Mouse (Mus musculus) neural tube, embryonic 13.5 days (tissue): ENCODE measurements at regions not wholly inside any gene's neighbourhood (a gene's known extent, or its start where the extent isn't known, plus 50 kb on each side); places are given as distances from the start of the nearest gene placed in this dataset.

Experiments
- ATAC-seq: fragments of 200-750 bp; cut with Nextera tagmentation; 2 replicates; pipeline ENCODE4 v1.8.0; 2017; ENCODE audit warnings: low read depth, mild to moderate bottlenecking, moderate TSS enrichment, moderate library complexity
- H3K27ac ChIP-seq: fragments of 300-500 bp; sonication (generic); replicated peaks from 2 replicates; pipeline ENCODE4 v1.5.1; 2015; ENCODE audit warnings: moderate library complexity, mild to moderate bottlenecking, inconsistent platforms
- H3K27me3 ChIP-seq: fragments of 300-500 bp; sonication (generic); 2 replicates; pipeline ENCODE4 v1.6.1; 2015; ENCODE audit warnings: mild to moderate bottlenecking, inconsistent platforms
- H3K36me3 ChIP-seq: fragments of 300-500 bp; sonication (generic); 2 replicates; pipeline ENCODE4 v1.6.1; 2015; ENCODE audit warnings: mild to moderate bottlenecking, inconsistent platforms
- H3K4me1 ChIP-seq: fragments of 300-500 bp; sonication (generic); replicated peaks from 2 replicates; pipeline ENCODE4 v1.6.1; 2015; ENCODE audit warnings: inconsistent platforms
- H3K4me2 ChIP-seq: fragments of 300-500 bp; sonication (generic); 2 replicates; pipeline ENCODE4 v1.6.1; 2015; ENCODE audit warnings: inconsistent platforms, mild to moderate bottlenecking, moderate library complexity
- H3K4me3 ChIP-seq: fragments of 300-500 bp; sonication (generic); 2 replicates; pipeline ENCODE4 v1.5.1; 2015; ENCODE audit warnings: mild to moderate bottlenecking, inconsistent platforms
- H3K9ac ChIP-seq: fragments of 300-500 bp; sonication (generic); 2 replicates; pipeline ENCODE4 v1.6.1; 2015; ENCODE audit warnings: moderate library complexity, mild to moderate bottlenecking, inconsistent platforms
- H3K9me3 ChIP-seq: fragments of 300-500 bp; sonication (generic); 2 replicates; pipeline ENCODE4 v1.6.1; 2016; ENCODE audit warnings: inconsistent platforms
- WGBS: fragments of 180-500 bp; shearing (Covaris S2); methylation state at CpG from one replicate; pipeline ENCODE4 v1.1.7; 2015; 5-methylcytosine and 5-hydroxymethylcytosine counted together

GRCm38 (mm10) chr19:49415326-49415725, 1209.5 kb downstream of the Sorcs3 start:
- WGBS = 58% methylated on average over 2 of the region's 2 CpGs
- no peaks in the 10 kb centered on the region for H3K27me3 ChIP-seq
- H3K4me2 ChIP-seq = no peak overlapping the region
- no peaks in the 10 kb centered on the region for H3K9me3 ChIP-seq
- peaks cover 6% of the 10 kb centered on the region; the same call in 1 of the 2 replicates for H3K4me1 ChIP-seq
- H3K36me3 ChIP-seq = no peaks in the 10 kb centered on the region
- H3K27ac ChIP-seq = no peak overlapping the region
- no peak for ATAC-seq
- no peak overlapping the region for H3K4me3 ChIP-seq
- H3K9ac ChIP-seq = no peak overlapping the region

- no peak for ATAC-seq
- Histone ChIP-seq H3K27me3 (no peaks in the 10 kb centered on the region), H3K9me3 (no peaks in the 10 kb centered on the region), H3K27ac (peak overlapping the region; percentile 25), H3K9ac (no peak overlapping the region), H3K4me2 (no peak overlapping the region), H3K4me3 (no peak overlapping the region), H3K4me1 (peaks cover 11% of the 10 kb centered on the region), H3K36me3 (no peaks in the 10 kb centered on the region)
- 42% methylated on average over 7 of the region's 7 CpGs for WGBS
These were observed 1217.5 kb downstream of the Sorcs3 start for GRCm38 (mm10) chr19:49423059-49423900.
